ENCODE assay signal across 9 mouse cellular contexts in genomic region chr11:86962362-86962761, GRCm38 (mm10). TPM values are rescaled to one million over a fixed set of nuclear protein-coding genes. Genes with fewer than 3 reads are reported as not detected.
DNase-seq lines count a peak whose midpoint lies in the region; ATAC-seq and TF ChIP-seq lines count a peak whose summit lies in the region.
"Had no signal": no experiment of that assay in that cellular context is flagged by ENCODE, and none has a peak within 500 bp of the region (broad histone marks: within the 10 kb centered on the region; RNA-seq: fewer than 3 reads in every experiment).

No protein-coding gene starts in this region.

- H3K27ac ChIP-seq in heart, embryonic 10.5 days = peak overlapping the region; percentile 91
- H3K27ac ChIP-seq in kidney, postnatal 0 days = peak overlapping the region; percentile 95
- peak overlapping the region; percentile 39; the same call in 1 of the 2 replicates for H3K27ac ChIP-seq in embryonic facial prominence, embryonic 15.5 days (replicated peaks)
- H3K27ac ChIP-seq in olfactory bulb, adult 2 months (ENCODE audit: insufficient read depth, low read depth, low read length) = peak overlapping the region; percentile 75

- no peak for TF ChIP-seq POLR2A in olfactory bulb, adult 2 months (IDR thresholded peaks at IDR 0.05; ENCODE audit: insufficient read depth, low read depth, low read length)

- H3K27me3 ChIP-seq in heart, embryonic 10.5 days (ENCODE audit: insufficient read depth, poor library complexity, severe bottlenecking) = no peaks in the 10 kb centered on the region
- no peaks in the 10 kb centered on the region for H3K27me3 ChIP-seq in kidney, postnatal 0 days (ENCODE audit: insufficient read depth, low read length)
- H3K27me3 ChIP-seq in embryonic facial prominence, embryonic 15.5 days = no peaks in the 10 kb centered on the region

- peaks cover 21% of the 10 kb centered on the region; the same call in 1 of the 2 replicates for H3K36me3 ChIP-seq in heart, embryonic 10.5 days
- H3K36me3 ChIP-seq in kidney, postnatal 0 days (ENCODE audit: insufficient read depth, low read length) = no peaks in the 10 kb centered on the region
- no peaks in the 10 kb centered on the region for H3K36me3 ChIP-seq in embryonic facial prominence, embryonic 15.5 days

- H3K4me2 ChIP-seq in kidney, postnatal 0 days (ENCODE audit: low read length) = no peak overlapping the region
- H3K4me2 ChIP-seq in embryonic facial prominence, embryonic 15.5 days (replicated peaks) = no peak overlapping the region

- WGBS in heart, embryonic 10.5 days = 24% methylated on average over 2 of the region's 2 CpGs
- WGBS in kidney, postnatal 0 days = 33% methylated on average over 2 of the region's 2 CpGs
- 68% methylated on average over 2 of the region's 2 CpGs for WGBS in embryonic facial prominence, embryonic 15.5 days
- 67% methylated on average over 2 of the region's 2 CpGs for WGBS in olfactory bulb, adult 2 months

- DNase-seq in heart, embryonic 10.5 days (ENCODE audit: low spot score) = no peak
- no peak for DNase-seq in heart, adult 8-10 months (ENCODE audit: low spot score)
- DNase-seq in kidney, postnatal 0 days (ENCODE audit: low spot score) = no peak
- no peak for DNase-seq in kidney, adult 9 months
- DNase-seq in urinary bladder, postnatal 25 days (ENCODE audit: low spot score) = no peak
- DNase-seq in cerebellum, adult 9-11 months = no peak
- DNase-seq: thymus, postnatal 14 days had no signal

- peak overlapping the region; percentile 31 for H3K4me3 ChIP-seq in heart, embryonic 10.5 days
- H3K4me3 ChIP-seq in kidney, postnatal 0 days (replicated peaks; ENCODE audit: low read depth, low read length) = no peak overlapping the region
- no peak overlapping the region for H3K4me3 ChIP-seq in embryonic facial prominence, embryonic 15.5 days (replicated peaks)
- no peak overlapping the region for H3K4me3 ChIP-seq in olfactory bulb, adult 2 months (ENCODE audit: insufficient read depth, low read depth, low read length)

- peaks cover 89% of the 10 kb centered on the region for H3K4me1 ChIP-seq in heart, embryonic 10.5 days
- peaks cover 51% of the 10 kb centered on the region for H3K4me1 ChIP-seq in kidney, postnatal 0 days (replicated peaks; ENCODE audit: insufficient read depth, low read length)
- peaks cover 50% of the 10 kb centered on the region for H3K4me1 ChIP-seq in embryonic facial prominence, embryonic 15.5 days
- H3K4me1 ChIP-seq in olfactory bulb, adult 2 months (ENCODE audit: control insufficient read depth, insufficient read depth, low read length) = peaks cover 43% of the 10 kb centered on the region

- no peak for TF ChIP-seq CTCF in kidney, postnatal 0 days (IDR thresholded peaks at IDR 0.05; ENCODE audit: low read depth)
- TF ChIP-seq CTCF in olfactory bulb, adult 2 months (IDR thresholded peaks at IDR 0.05; ENCODE audit: insufficient read depth, low read depth, low read length) = no peak

- H3K9ac ChIP-seq in kidney, postnatal 0 days (ENCODE audit: low read depth, low read length) = no peak overlapping the region
- H3K9ac ChIP-seq in embryonic facial prominence, embryonic 15.5 days = no peak overlapping the region

- ATAC-seq in kidney, postnatal 0 days (replicated peaks; ENCODE audit: low FRiP score, low read depth) = no peak
- ATAC-seq in embryonic facial prominence, embryonic 15.5 days (ENCODE audit: insufficient number of reproducible peaks, low FRiP score, low TSS enrichment, low read depth) = no peak

- H3K9me3 ChIP-seq in heart, embryonic 10.5 days = no peaks in the 10 kb centered on the region
- no peaks in the 10 kb centered on the region for H3K9me3 ChIP-seq in kidney, postnatal 0 days (replicated peaks; ENCODE audit: low read length)
- no peaks in the 10 kb centered on the region for H3K9me3 ChIP-seq in embryonic facial prominence, embryonic 15.5 days (replicated peaks)

RNA-seq across cellular contexts. Expression of gene Ypel2, which starts 31.1 kb away (rescaled TPM):
- 13.0 and 21.5 TPM in 2 replicates for polyA plus RNA-seq in heart, embryonic 10.5 days (2016; fragmentation: Nextera tagmentation; extraction: Ambion mirVana)
- 10 to 100 TPM in 2 of 4 experiments, 1 to 10 TPM in 2; 8.2 to 15.7 (median 11.9) TPM for total RNA-seq in heart, adult 8-10 months (2022)
- 10.6 and 11.1 TPM in 2 replicates for polyA plus RNA-seq in kidney, postnatal 0 days (2015; fragmentation: Nextera tagmentation; extraction: Ambion mirVana)
- 8.0 and 8.8 TPM in 2 replicates for polyA plus RNA-seq in embryonic facial prominence, embryonic 15.5 days (2015; fragmentation: Nextera tagmentation; extraction: Ambion mirVana)
- not detected in 2 replicates for polyA plus RNA-seq in olfactory bulb, adult 2 months (2012; ENCODE audit: insufficient read depth, insufficient read length, low replicate concordance, missing spikeins)

Comparison
In these comparisons a context has a peak if more than half of its experiments do, and no peak if none do; other contexts are left out.
1. H3K27ac ChIP-seq: peak in every context shown above with its lines; median percentile 95 in kidney, postnatal 0 days; 91 in heart, embryonic 10.5 days; 75 in olfactory bulb, adult 2 months; 39 in embryonic facial prominence, embryonic 15.5 days.